Mouse (Mus musculus): ENCODE measurements at regions not wholly inside any gene's neighbourhood (a gene's known extent, or its start where the extent isn't known, plus 50 kb on each side); places are given as distances from the start of the nearest gene placed in this dataset.

DNA sequence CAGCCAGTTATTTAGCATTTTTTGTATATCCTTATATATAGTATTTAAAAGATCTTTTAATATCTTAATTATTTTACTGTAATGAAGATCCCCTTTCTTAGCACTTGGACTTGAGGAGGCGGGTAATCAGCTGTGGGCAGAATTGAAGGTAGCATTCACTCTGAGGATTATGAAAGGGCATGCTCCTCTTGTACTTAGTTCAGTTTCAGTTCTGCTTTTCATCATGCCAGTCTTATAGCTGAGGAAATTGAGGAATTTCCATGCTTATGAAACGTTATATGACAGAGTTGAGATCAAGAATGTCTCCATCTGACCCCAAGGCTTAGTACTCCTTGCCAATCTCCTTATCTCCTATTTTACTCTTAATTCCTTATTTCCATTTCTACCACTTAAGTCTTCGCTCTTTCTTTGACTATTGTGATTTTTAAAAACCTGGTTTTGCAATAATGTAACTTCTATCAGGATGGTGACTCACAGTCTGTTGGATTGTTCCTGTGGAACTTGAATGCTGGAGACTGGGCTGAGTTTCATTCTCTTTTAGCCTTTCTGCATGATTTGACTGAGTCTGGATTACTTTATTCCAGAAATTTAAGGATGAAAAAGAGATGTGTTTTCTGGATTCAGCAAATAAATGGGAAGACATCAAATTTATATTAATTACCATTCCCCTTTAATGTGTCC, 133.6 kb downstream of the Papss1 start:
- TF ChIP-seq TAL1 (conservative IDR thresholded peaks at IDR 0.05; ENCODE audit: low read depth, low read length) (no peak), GATA1 (IDR thresholded peaks at IDR 0.05; ENCODE audit: borderline replicate concordance, low read length) (no peak), GATA2 (IDR thresholded peaks at IDR 0.05; ENCODE audit: borderline replicate concordance, low read depth, low read length) (no peak), POLR2AphosphoS5 (IDR thresholded peaks at IDR 0.05; ENCODE audit: insufficient replicate concordance, low read depth, low read length) (no peak), CTCF (IDR thresholded peaks at IDR 0.05; ENCODE audit: low read depth, low read length) (no peak)
- ATAC-seq (ENCODE audit: extremely low read depth, insufficient number of reproducible peaks, low FRiP score, poor library complexity, severe bottlenecking) (no peak), DNase-seq (ENCODE audit: low spot score) (no peak)
- H3K27me3 ChIP-seq (ENCODE audit: insufficient read depth, low read length): no peaks in the 10 kb centered on the region
- no peaks in the 10 kb centered on the region for H3K36me3 ChIP-seq (replicated peaks)
- 0 out of 2 replicates have a peak, but pooled peaks cover 4% of the 10 kb centered on the region for H3K9me3 ChIP-seq (replicated peaks)
- no peak overlapping the region for H3K4me3 ChIP-seq (ENCODE audit: low read depth, low read length)
- no peaks in the 10 kb centered on the region for H3K4me1 ChIP-seq (ENCODE audit: insufficient read depth, low read depth, low read length)

DNA sequence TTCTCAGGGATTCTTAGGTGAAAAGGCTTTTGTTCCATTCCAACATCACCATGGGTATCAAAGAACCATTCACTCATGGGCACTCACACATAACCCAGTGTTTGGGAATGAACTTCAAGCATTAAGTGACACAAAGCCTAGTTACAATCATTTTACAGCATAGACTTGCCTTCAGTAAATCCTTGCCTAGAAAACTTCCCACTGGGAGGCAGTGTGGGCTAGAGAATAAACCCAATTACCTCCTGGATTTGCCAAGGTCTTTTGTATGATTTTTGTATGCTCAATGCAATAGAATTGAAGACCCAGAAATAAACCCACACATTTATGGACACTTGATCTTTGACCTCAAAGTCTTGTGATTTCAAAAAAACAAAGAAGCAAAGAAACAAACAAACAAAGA, 138.6 kb downstream of the Papss1 start:
- H3K9me3 ChIP-seq (replicated peaks): peaks cover 11% of the 10 kb centered on the region
- H3K4me1 ChIP-seq (ENCODE audit: insufficient read depth, low read depth, low read length): no peaks in the 10 kb centered on the region
- TF ChIP-seq CTCF (IDR thresholded peaks at IDR 0.05; ENCODE audit: low read depth, low read length): no peak
- TF ChIP-seq POLR2AphosphoS5 (IDR thresholded peaks at IDR 0.05; ENCODE audit: insufficient replicate concordance, low read depth, low read length): no peak
- no peak for TF ChIP-seq GATA2 (IDR thresholded peaks at IDR 0.05; ENCODE audit: borderline replicate concordance, low read depth, low read length)
- TF ChIP-seq TAL1 (conservative IDR thresholded peaks at IDR 0.05; ENCODE audit: low read depth, low read length): no peak
- no peak for TF ChIP-seq GATA1 (IDR thresholded peaks at IDR 0.05; ENCODE audit: borderline replicate concordance, low read length)
- no peak overlapping the region for H3K4me3 ChIP-seq (ENCODE audit: low read depth, low read length)
- no peaks in the 10 kb centered on the region for H3K36me3 ChIP-seq (replicated peaks)
- no peak for ATAC-seq (ENCODE audit: extremely low read depth, insufficient number of reproducible peaks, low FRiP score, poor library complexity, severe bottlenecking)
- no peaks in the 10 kb centered on the region for H3K27me3 ChIP-seq (ENCODE audit: insufficient read depth, low read length)
- no peak for DNase-seq (ENCODE audit: low spot score)

DNA sequence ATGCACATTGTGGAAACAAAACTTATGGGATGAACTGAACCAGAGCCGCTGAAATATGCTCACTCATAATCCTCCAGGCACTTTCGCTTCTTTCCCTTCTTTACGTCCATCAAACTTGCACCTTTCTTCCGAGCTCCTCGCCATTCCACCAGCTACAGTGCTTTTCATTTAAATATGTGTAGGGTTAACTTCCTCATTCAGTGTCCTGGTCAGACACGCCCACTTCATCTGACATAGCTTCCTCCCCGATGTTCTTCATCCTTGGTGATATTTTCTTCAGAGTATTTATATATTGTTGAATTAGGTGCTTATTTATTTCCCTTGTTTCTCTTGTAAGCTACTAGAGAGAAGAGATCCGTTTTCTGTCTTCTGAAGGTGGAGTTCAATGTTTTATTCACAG, 149.0 kb downstream of the Papss1 start:
- no peak for TF ChIP-seq GATA2 (IDR thresholded peaks at IDR 0.05; ENCODE audit: borderline replicate concordance, low read depth, low read length)
- no peak for TF ChIP-seq TAL1 (conservative IDR thresholded peaks at IDR 0.05; ENCODE audit: low read depth, low read length)
- TF ChIP-seq GATA1 (IDR thresholded peaks at IDR 0.05; ENCODE audit: borderline replicate concordance, low read length): no peak
- TF ChIP-seq CTCF (IDR thresholded peaks at IDR 0.05; ENCODE audit: low read depth, low read length): no peak
- TF ChIP-seq POLR2AphosphoS5 (IDR thresholded peaks at IDR 0.05; ENCODE audit: insufficient replicate concordance, low read depth, low read length): no peak
- no peaks in the 10 kb centered on the region for H3K36me3 ChIP-seq (replicated peaks)
- no peaks in the 10 kb centered on the region for H3K27me3 ChIP-seq (ENCODE audit: insufficient read depth, low read length)
- peaks cover 4% of the 10 kb centered on the region for H3K9me3 ChIP-seq (replicated peaks)
- no peak for DNase-seq (ENCODE audit: low spot score)
- ATAC-seq (ENCODE audit: extremely low read depth, insufficient number of reproducible peaks, low FRiP score, poor library complexity, severe bottlenecking): no peak
- no peak overlapping the region for H3K4me3 ChIP-seq (ENCODE audit: low read depth, low read length)
- no peaks in the 10 kb centered on the region for H3K4me1 ChIP-seq (ENCODE audit: insufficient read depth, low read depth, low read length)

DNA sequence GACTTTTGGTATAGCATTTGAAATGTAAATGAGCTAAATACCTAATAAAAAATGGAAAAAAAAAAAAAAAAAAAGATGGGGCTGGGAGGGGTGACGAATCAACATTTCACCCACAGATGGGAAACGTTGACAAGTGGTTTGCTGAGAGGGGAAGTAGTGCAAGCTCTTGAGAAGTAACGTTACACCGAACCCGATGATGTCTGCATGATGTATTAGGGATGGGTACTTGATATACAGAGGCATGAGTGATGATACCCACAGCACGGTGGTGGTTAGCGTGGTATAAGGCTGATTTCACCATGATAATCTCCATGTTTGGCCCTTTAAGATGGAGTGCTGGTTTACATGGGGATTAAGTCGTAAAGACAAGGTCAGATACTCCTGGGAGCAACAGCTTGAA, 154.2 kb downstream of the Papss1 start:
- ATAC-seq (ENCODE audit: extremely low read depth, insufficient number of reproducible peaks, low FRiP score, poor library complexity, severe bottlenecking): peak; percentile 8; the same call in 1 of the 2 replicates
- TF ChIP-seq TAL1 (conservative IDR thresholded peaks at IDR 0.05; ENCODE audit: low read depth, low read length) (no peak), GATA1 (IDR thresholded peaks at IDR 0.05; ENCODE audit: borderline replicate concordance, low read length) (no peak), CTCF (IDR thresholded peaks at IDR 0.05; ENCODE audit: low read depth, low read length) (no peak), POLR2AphosphoS5 (IDR thresholded peaks at IDR 0.05; ENCODE audit: insufficient replicate concordance, low read depth, low read length) (no peak), GATA2 (IDR thresholded peaks at IDR 0.05; ENCODE audit: borderline replicate concordance, low read depth, low read length) (no peak)
- Histone ChIP-seq H3K9me3 (replicated peaks) (peaks cover 10% of the 10 kb centered on the region), H3K36me3 (replicated peaks) (no peaks in the 10 kb centered on the region), H3K27me3 (ENCODE audit: insufficient read depth, low read length) (no peaks in the 10 kb centered on the region), H3K4me1 (ENCODE audit: insufficient read depth, low read depth, low read length) (no peaks in the 10 kb centered on the region), H3K4me3 (ENCODE audit: low read depth, low read length) (no peak overlapping the region)
- no peak for DNase-seq (ENCODE audit: low spot score)

DNA sequence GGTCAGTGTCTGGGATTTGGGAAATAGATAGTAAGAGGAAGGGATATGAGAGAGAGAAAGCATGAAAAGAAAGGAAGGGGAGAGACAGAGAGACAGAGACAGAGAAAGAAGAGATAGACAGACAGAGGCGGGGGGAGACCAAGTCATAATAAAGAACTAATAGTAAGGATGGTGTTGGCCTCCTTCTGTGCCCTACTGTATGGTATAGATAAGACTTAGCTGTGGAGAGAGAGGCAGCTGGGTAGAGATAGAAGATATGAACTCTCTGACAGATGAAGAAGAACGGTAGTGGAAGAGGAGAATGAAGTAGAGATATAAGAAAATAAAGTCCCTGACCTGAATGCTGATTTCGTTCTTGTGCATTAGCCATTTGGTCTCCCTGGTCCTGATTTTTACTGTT, 164.1 kb downstream of the Papss1 start:
- no peaks in the 10 kb centered on the region for H3K4me1 ChIP-seq (ENCODE audit: insufficient read depth, low read depth, low read length)
- ATAC-seq (ENCODE audit: extremely low read depth, insufficient number of reproducible peaks, low FRiP score, poor library complexity, severe bottlenecking) (no peak), DNase-seq (ENCODE audit: low spot score) (no peak)
- H3K9me3 ChIP-seq (replicated peaks): peaks cover 6% of the 10 kb centered on the region; the same call in 1 of the 2 replicates
- H3K4me3 ChIP-seq (ENCODE audit: low read depth, low read length): no peak overlapping the region
- TF ChIP-seq CTCF (IDR thresholded peaks at IDR 0.05; ENCODE audit: low read depth, low read length): no peak
- TF ChIP-seq POLR2AphosphoS5 (IDR thresholded peaks at IDR 0.05; ENCODE audit: insufficient replicate concordance, low read depth, low read length): no peak
- no peak for TF ChIP-seq GATA2 (IDR thresholded peaks at IDR 0.05; ENCODE audit: borderline replicate concordance, low read depth, low read length)
- no peak for TF ChIP-seq TAL1 (conservative IDR thresholded peaks at IDR 0.05; ENCODE audit: low read depth, low read length)
- TF ChIP-seq GATA1 (IDR thresholded peaks at IDR 0.05; ENCODE audit: borderline replicate concordance, low read length): no peak
- no peaks in the 10 kb centered on the region for H3K36me3 ChIP-seq (replicated peaks)
- no peaks in the 10 kb centered on the region for H3K27me3 ChIP-seq (ENCODE audit: insufficient read depth, low read length)

DNA sequence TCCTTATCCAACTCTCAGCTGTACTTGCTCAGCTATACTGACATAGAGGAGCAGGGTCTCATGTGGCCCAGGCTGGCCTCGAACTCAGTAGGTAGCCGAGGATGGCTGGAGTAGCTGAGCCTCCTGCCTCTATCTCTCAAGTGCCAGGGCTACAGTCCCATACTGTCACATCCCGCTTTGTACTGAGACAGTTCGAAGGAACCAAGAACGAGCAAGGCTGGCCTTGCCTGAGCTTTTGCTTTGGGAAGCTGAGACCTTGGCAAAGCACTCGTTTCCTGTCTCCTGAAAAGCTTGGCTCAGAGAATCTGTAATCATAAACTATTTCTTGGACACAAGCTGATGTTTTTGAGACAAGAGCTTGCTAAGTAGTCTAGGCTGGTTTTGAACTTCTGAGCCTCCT, 169.7 kb downstream of the Papss1 start:
- TF ChIP-seq GATA2 (IDR thresholded peaks at IDR 0.05; ENCODE audit: borderline replicate concordance, low read depth, low read length): no peak
- TF ChIP-seq TAL1 (conservative IDR thresholded peaks at IDR 0.05; ENCODE audit: low read depth, low read length): no peak
- no peak for TF ChIP-seq CTCF (IDR thresholded peaks at IDR 0.05; ENCODE audit: low read depth, low read length)
- TF ChIP-seq GATA1 (IDR thresholded peaks at IDR 0.05; ENCODE audit: borderline replicate concordance, low read length): no peak
- ATAC-seq (ENCODE audit: extremely low read depth, insufficient number of reproducible peaks, low FRiP score, poor library complexity, severe bottlenecking) (no peak), DNase-seq (ENCODE audit: low spot score) (no peak)
- no peaks in the 10 kb centered on the region for H3K36me3 ChIP-seq (replicated peaks)
- no peaks in the 10 kb centered on the region for H3K4me1 ChIP-seq (ENCODE audit: insufficient read depth, low read depth, low read length)
- peaks cover 28% of the 10 kb centered on the region for H3K9me3 ChIP-seq (replicated peaks)
- H3K4me3 ChIP-seq (ENCODE audit: low read depth, low read length): no peak overlapping the region
- no peaks in the 10 kb centered on the region for H3K27me3 ChIP-seq (ENCODE audit: insufficient read depth, low read length)

Measured in G1E (cell line).